Mouse (Mus musculus) midbrain, embryonic 15.5 days (tissue): Measurements from ENCODE around the gene Vps26c. TPM values are rescaled to one million over a fixed set of nuclear protein-coding genes. Genes with fewer than 3 reads are reported as not detected.
"Not testable (repeated sequence)": the region's sequence is repeated elsewhere in the genome, so short reads cannot be mapped to it uniquely, and the experiment has no call there.

ENCODE experiments used
- ATAC-seq: fragments of 200-750 bp; cut with Nextera tagmentation; replicated peaks from 2 replicates; pipeline ENCODE4 v1.8.0; 2017; ENCODE audit warnings: moderate TSS enrichment
- H3K27ac ChIP-seq: fragments of 300-500 bp; sonication (generic); 2 replicates; pipeline ENCODE4 v1.5.1; 2015; ENCODE audit warnings: mild to moderate bottlenecking, inconsistent platforms
- H3K27me3 ChIP-seq: fragments of 300-500 bp; sonication (generic); replicated peaks from 2 replicates; pipeline ENCODE4 v1.6.1; 2015; ENCODE audit warnings: inconsistent platforms
- H3K36me3 ChIP-seq: fragments of 300-500 bp; sonication (generic); replicated peaks from 2 replicates; pipeline ENCODE4 v1.6.1; 2015; ENCODE audit warnings: inconsistent platforms
- H3K4me1 ChIP-seq: fragments of 300-500 bp; sonication (generic); 2 replicates; pipeline ENCODE4 v1.6.1; 2015; ENCODE audit warnings: inconsistent platforms
- H3K4me2 ChIP-seq: fragments of 300-500 bp; sonication (generic); 2 replicates; pipeline ENCODE4 v1.6.1; 2015; ENCODE audit warnings: inconsistent platforms, mild to moderate bottlenecking, moderate library complexity
- H3K4me3 ChIP-seq: fragments of 300-500 bp; sonication (generic); 2 replicates; pipeline ENCODE4 v1.5.1; 2015; ENCODE audit warnings: mild to moderate bottlenecking, inconsistent platforms
- H3K9ac ChIP-seq: fragments of 300-500 bp; sonication (generic); 2 replicates; pipeline ENCODE4 v1.6.1; 2015; ENCODE audit warnings: mild to moderate bottlenecking, inconsistent platforms
- H3K9me3 ChIP-seq: fragments of 300-500 bp; sonication (generic); 2 replicates; pipeline ENCODE4 v1.6.1; 2016; ENCODE audit warnings: inconsistent platforms
- WGBS: fragments of 180-500 bp; shearing (Covaris S2); methylation state at CpG from one replicate; pipeline ENCODE4 v1.1.7; 2015; ENCODE audit warnings: mixed read lengths; 5-methylcytosine and 5-hydroxymethylcytosine counted together
- polyA plus RNA-seq: library from polyadenylated mRNA; unstranded; fragments of >200 nt; fragmentation: Nextera tagmentation; extraction: Ambion mirVana; gene quantifications from 2 replicates; pipeline ENCODE4 v1.2.1, GENCODE M21; 2015

Vps26c gene
- polyA plus RNA-seq, 1 experiment from 2014 or later = 79.8 TPM

DNA sequence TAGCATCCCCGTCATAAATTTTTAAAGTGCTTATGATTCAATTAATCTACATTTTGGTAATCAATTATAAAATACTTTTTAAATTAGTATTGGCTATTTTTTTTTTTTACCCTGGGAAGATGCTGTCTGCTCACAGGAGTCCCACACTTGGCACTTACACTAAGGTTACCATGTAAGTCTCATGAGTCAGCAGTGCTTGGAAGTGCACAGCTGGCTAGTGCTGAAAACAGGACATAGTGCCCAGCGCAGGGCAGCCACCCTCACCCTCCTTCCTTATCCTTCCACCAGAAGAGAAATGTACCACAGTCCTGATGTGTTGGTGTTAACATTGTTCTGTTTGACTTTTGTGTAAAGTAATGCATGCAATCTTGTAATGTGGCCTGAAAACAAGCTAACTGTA is 58.2 kb downstream of the Vps26c start:
- no peaks in the 10 kb centered on the region for H3K9me3 ChIP-seq
- no peaks in the 10 kb centered on the region for H3K27me3 ChIP-seq
- H3K27ac ChIP-seq = no peak overlapping the region
- H3K9ac ChIP-seq = no peak overlapping the region
- no peak overlapping the region for H3K4me2 ChIP-seq
- peaks cover 61% of the 10 kb centered on the region for H3K36me3 ChIP-seq
- peaks cover 11% of the 10 kb centered on the region; the same call in 1 of the 2 replicates for H3K4me1 ChIP-seq
- ATAC-seq = no peak
- WGBS = 95% methylated on average over 2 of the region's 2 CpGs
- no peak overlapping the region for H3K4me3 ChIP-seq

DNA sequence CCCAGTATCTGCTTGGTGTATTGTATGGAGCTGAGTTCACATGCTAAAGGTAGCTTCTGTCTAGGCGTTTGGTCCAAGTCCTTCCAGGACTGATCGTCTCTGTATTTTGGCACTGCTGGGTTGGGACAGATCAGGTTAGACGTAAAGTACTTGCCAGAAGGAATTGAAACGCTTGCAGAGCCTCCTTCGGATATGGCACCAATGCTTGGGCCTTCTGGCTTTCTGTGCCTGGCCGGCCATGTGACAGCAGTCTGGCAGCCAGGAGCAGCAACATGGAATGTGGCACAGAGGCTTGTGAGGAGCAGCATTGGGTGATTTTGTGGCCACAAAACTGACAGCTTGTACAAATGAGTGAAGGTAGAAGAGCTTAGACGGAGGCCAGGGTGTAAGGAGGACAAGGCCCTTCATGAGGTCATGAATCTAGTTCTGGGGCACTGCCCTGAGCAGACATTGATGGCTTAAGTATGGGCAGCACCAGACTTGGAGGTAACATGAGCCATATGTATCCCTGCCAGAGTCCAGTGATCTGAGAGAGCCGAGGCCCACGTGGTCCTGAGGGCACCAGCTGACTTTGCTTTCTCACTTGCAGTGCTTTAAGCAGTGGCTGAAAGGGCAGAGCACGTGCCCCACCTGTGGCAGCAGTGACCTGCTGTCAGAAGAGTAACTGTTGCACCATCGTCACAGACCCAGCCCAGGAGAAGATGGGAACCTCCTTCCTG is 59.1 kb downstream of the Vps26c start:
- no peaks in the 10 kb centered on the region for H3K27me3 ChIP-seq
- H3K27ac ChIP-seq = no peak overlapping the region
- no peaks in the 10 kb centered on the region for H3K9me3 ChIP-seq
- no peak overlapping the region for H3K4me3 ChIP-seq
- H3K4me2 ChIP-seq = no peak overlapping the region
- H3K9ac ChIP-seq = no peak overlapping the region
- peaks cover 5% of the 10 kb centered on the region; the same call in 1 of the 2 replicates for H3K4me1 ChIP-seq
- 92% methylated on average over 11 of the region's 11 CpGs for WGBS
- H3K36me3 ChIP-seq = peaks cover 69% of the 10 kb centered on the region
- no peak for ATAC-seq

DNA sequence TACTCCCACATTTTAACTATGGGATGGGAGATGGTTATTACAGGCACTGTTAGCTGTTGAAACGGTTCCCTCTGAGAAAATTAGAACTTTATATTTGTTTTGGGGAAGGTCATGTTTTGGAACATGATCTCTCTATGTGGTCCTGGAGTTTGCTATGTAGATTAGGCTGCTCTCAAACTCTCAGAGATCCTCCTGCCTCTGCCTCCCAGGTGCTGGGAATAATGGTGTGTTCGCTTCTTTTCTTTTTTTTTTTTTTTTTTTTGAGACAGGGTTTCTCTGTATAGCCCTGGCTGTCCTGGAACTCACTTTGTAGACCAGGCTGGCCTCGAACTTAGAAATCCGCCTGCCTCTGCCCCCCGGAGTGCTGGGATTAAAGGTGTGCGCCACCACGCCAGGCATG is 60.3 kb downstream of the Vps26c start:
- not testable (repeated sequence) for ATAC-seq

DNA sequence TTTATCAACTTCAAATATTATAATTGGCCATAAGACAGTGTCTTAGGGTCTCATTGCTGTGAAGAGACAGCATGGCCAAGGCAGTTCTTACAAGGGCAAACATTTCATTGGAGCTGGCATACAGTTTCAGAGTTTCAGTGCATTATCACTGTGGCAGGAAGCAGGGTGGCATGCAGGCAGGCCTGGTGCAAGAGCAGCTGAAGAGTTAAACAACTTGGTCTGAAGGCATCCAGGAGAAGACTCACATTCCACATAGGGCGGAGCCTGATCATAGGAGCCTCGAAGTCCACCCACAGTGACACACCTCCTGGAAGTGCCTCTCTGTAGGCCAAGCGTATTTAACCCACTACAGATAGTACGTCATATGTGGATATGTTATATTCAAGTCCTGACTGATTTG is 60.7 kb downstream of the Vps26c start:
- ATAC-seq = no peak
- H3K9ac ChIP-seq = no peak overlapping the region
- no peaks in the 10 kb centered on the region for H3K27me3 ChIP-seq

More for the DNA sequence above, 60.3 kb downstream of the Vps26c start:
- not testable (repeated sequence) for H3K9ac ChIP-seq, H3K27me3 ChIP-seq, H3K4me1 ChIP-seq, H3K4me2 ChIP-seq, H3K9me3 ChIP-seq, H3K4me3 ChIP-seq, H3K27ac ChIP-seq
- 95% methylated on average over 7 of the region's 7 CpGs for WGBS
- peaks cover 81% of the 10 kb centered on the region for H3K36me3 ChIP-seq

DNA sequence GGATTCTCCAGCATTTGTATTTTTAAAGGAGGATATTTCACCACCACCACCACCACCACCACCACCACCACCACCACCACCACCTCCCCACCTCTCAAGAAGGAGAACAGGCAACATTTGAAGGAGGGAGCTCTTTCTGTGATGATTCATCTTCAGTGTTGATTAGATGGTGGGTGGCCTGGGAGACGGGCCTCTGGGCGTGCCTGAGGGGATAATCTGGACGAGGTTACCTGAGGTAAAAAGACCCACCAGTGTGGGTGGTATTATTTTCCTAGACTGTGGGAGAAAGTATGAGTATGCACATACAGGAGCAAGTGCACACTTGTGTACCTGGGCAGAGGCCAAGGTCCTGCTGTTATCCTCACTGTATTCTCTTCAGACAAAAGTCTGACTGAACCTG is 62.6 kb downstream of the Vps26c start:
- Histone ChIP-seq H3K9ac (no peak overlapping the region), H3K4me3 (no peak overlapping the region), H3K27ac (no peak overlapping the region), H3K9me3 (no peaks in the 10 kb centered on the region), H3K27me3 (no peaks in the 10 kb centered on the region), H3K36me3 (peaks cover 82% of the 10 kb centered on the region), H3K4me2 (no peak overlapping the region), H3K4me1 (no peaks in the 10 kb centered on the region)
- WGBS = 89% methylated on average over 3 of the region's 3 CpGs
- ATAC-seq = no peak

More for the DNA sequence above, 60.7 kb downstream of the Vps26c start:
- 92% methylated on average over 4 of the region's 4 CpGs for WGBS
- H3K9me3 ChIP-seq = no peaks in the 10 kb centered on the region
- H3K36me3 ChIP-seq = peaks cover 84% of the 10 kb centered on the region
- no peak overlapping the region for H3K27ac ChIP-seq
- H3K4me2 ChIP-seq = no peak overlapping the region
- no peak overlapping the region for H3K4me3 ChIP-seq
- H3K4me1 ChIP-seq = no peaks in the 10 kb centered on the region

DNA sequence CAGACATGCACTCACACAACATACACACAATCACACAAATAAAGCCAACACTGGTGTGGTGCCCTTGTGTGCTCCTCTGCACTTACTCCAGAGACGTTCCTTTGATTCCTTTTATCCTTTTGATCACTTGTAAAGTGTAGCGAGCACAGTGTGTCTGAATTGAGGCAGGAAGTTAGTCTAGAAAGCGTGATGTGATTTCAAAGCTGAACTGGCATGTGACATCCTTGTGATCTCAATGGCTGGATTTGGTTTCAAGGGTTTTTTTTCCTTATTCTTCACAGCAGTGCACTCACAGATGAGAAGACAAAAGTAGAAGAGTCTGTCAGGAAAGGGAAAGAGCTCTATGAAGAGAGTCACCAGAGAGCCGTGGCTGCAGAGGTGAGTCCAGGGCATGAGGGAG is 72.5 kb downstream of the Vps26c start:
- peaks cover 75% of the 10 kb centered on the region for H3K36me3 ChIP-seq
- ATAC-seq = peak; percentile 52; the same call in 1 of the 2 replicates
- H3K27ac ChIP-seq = no peak overlapping the region
- H3K27me3 ChIP-seq = no peaks in the 10 kb centered on the region
- no peak overlapping the region for H3K9ac ChIP-seq
- H3K9me3 ChIP-seq = no peaks in the 10 kb centered on the region
- 65% methylated on average over 4 of the region's 4 CpGs for WGBS
- no peak overlapping the region for H3K4me2 ChIP-seq
- no peaks in the 10 kb centered on the region for H3K4me1 ChIP-seq
- no peak overlapping the region for H3K4me3 ChIP-seq

DNA sequence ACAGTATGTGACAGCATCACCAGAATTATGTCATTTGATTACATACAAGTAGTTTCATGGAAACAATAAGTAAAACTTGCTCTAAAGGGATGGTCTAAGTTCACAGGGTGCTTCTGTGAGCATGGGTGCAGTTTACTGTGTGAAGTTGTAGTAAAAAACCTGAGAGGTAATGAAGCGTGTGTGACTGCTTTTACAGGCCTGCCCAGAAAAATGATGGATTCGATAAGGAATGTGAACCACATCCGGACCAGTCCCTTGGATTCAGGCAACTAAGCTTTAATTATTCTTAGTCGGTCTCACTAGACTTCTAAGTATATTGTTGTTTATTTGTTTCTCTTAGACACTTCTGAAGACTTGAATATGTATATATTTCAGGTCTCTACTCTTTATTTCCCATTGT is 73.9 kb downstream of the Vps26c start:
- no peak for ATAC-seq
- H3K9ac ChIP-seq = no peak overlapping the region

DNA sequence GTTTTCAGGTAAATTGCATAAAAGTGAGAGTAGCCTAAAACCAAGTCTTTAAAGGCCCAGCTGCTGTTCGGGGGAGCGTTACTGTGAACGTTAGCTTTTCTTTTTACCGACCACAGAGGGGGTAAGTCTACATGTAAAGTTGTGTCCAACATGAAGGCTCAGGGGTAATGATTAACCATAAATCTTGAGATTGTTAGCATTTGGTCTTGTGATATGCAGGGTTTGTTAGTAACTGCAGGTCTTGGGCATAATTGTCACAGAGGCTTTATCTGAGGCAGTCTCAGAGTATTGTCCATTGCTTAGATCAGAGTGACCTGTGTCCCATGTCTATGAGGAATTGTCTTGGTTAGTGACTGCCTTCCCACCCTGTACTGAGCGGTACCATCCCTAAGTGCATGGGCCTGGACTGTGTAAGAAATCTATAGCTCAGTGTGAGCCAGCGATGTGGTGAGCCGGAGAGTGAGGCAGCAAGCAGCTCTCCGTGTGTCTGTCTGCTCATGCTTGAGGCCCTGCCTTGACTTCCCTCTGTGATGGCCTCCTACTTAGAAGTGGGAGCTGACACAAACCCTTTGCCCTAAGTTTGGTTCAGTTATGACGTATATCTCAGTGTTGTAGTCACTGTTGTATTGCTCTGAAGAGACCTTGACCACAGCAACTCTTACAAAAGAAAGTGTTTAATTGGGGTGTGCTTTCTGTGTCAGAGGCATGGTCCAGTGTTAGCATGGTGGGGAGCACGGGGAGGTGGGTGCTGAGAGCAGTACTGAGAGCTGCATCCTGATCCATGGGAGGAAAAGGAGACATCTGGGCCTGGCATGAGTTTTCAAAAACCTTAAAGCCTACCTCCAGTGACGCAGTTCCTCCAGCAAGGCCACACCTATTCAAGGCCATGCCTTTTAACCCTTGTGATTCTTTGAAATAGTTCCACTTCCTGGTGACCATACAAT is 74.8 kb downstream of the Vps26c start:
- no peaks in the 10 kb centered on the region for H3K9me3 ChIP-seq
- WGBS = 90% methylated on average over 11 of the region's 11 CpGs
- no peak for ATAC-seq
- no peak overlapping the region for H3K4me3 ChIP-seq
- no peak overlapping the region for H3K9ac ChIP-seq
- no peaks in the 10 kb centered on the region for H3K27me3 ChIP-seq
- H3K4me2 ChIP-seq = no peak overlapping the region
- H3K36me3 ChIP-seq = peaks cover 68% of the 10 kb centered on the region
- H3K27ac ChIP-seq = no peak overlapping the region
- H3K4me1 ChIP-seq = no peaks in the 10 kb centered on the region

More for the DNA sequence above, 73.9 kb downstream of the Vps26c start:
- Histone ChIP-seq H3K4me2 (no peak overlapping the region), H3K4me1 (no peaks in the 10 kb centered on the region), H3K27ac (no peak overlapping the region), H3K9me3 (no peaks in the 10 kb centered on the region), H3K4me3 (no peak overlapping the region), H3K27me3 (no peaks in the 10 kb centered on the region), H3K36me3 (peaks cover 76% of the 10 kb centered on the region)
- WGBS = 90% methylated on average over 4 of the region's 4 CpGs

DNA sequence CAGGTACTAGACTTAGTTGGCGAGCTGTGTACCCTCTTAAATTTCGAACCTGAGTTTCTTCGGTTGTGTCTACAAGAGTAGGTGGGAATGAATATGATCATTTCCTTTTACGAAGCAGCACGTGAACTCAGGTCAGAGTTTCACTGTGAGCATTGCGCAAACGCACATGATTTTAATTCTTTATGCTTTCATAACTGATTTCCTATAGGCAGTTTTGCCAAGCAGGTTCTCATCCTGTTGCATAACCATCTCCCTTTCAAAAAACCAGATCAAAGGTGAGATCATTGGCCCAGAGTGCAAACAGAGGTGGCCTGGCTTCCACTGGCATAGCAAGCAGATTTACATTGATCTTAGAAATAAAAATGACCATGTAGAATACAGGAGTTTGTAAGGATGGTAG is 77.0 kb downstream of the Vps26c start:
- no peak for ATAC-seq
- H3K4me1 ChIP-seq = no peaks in the 10 kb centered on the region
- H3K4me3 ChIP-seq = no peak overlapping the region
- no peak overlapping the region for H3K27ac ChIP-seq
- no peak overlapping the region for H3K4me2 ChIP-seq
- WGBS = 95% methylated on average over 7 of the region's 7 CpGs
- no peak overlapping the region for H3K9ac ChIP-seq
- H3K27me3 ChIP-seq = no peaks in the 10 kb centered on the region
- no peaks in the 10 kb centered on the region for H3K9me3 ChIP-seq
- peaks cover 56% of the 10 kb centered on the region for H3K36me3 ChIP-seq

DNA sequence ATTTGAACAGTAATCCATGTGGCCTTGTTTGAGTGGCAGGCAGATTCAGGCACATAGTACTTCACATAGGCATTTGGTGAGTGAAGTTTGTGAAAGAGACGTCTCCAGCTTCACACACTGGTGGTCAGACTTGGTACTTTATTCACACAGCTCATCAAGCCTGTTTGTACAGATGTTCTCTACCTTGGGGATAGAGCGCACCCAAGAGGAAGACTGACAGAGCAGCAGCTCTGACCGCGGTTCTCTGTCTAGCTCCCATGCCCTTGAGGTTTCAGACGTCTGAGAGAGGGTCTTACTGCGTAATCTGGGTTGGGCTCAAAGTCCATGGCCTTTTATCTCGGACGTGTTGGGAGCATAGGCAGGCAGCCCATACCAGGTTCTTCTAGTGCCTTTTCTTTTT is 77.5 kb downstream of the Vps26c start:
- WGBS = 79% methylated on average over 8 of the region's 8 CpGs
- Histone ChIP-seq H3K4me3 (no peak overlapping the region), H3K36me3 (peaks cover 53% of the 10 kb centered on the region), H3K27ac (no peak overlapping the region), H3K4me1 (no peaks in the 10 kb centered on the region), H3K9ac (no peak overlapping the region), H3K27me3 (no peaks in the 10 kb centered on the region), H3K4me2 (no peak overlapping the region), H3K9me3 (no peaks in the 10 kb centered on the region)
- no peak for ATAC-seq
